Mouse (Mus musculus) stomach, postnatal 0 days (tissue): ENCODE results near the gene Endou. TPM values are rescaled to one million over a fixed set of nuclear protein-coding genes. Genes with fewer than 3 reads are reported as not detected.

ENCODE experiments used
- ATAC-seq: fragments of 200-750 bp; cut with Nextera tagmentation; 2 replicates; pipeline ENCODE4 v1.8.0; 2017; ENCODE audit not compliant: low FRiP score, low TSS enrichment
- DNase-seq: peaks from one replicate; pipeline ENCODE4 v3.0.0-alpha.2; 2016; ENCODE audit warnings: low spot score
- H3K27ac ChIP-seq: fragments of 300-500 bp; sonication (generic); replicated peaks from 2 replicates; pipeline ENCODE4 v1.5.1; 2014; ENCODE audit warnings: mild to moderate bottlenecking, control low read depth
- H3K27me3 ChIP-seq: fragments of 300-500 bp; sonication (generic); 2 replicates; pipeline ENCODE4 v1.6.1; 2014; ENCODE audit warnings: low read length; ENCODE audit not compliant: control insufficient read depth, insufficient read depth
- H3K36me3 ChIP-seq: fragments of 300-500 bp; sonication (generic); 2 replicates; pipeline ENCODE4 v1.6.1; 2014; ENCODE audit warnings: low read length, mixed read lengths; ENCODE audit not compliant: control insufficient read depth, insufficient read depth
- H3K4me1 ChIP-seq: fragments of 300-500 bp; sonication (generic); replicated peaks from 2 replicates; pipeline ENCODE4 v1.6.1; 2014; ENCODE audit warnings: antibody characterized with exemption; ENCODE audit not compliant: control insufficient read depth, insufficient read depth
- H3K4me2 ChIP-seq: fragments of 300-500 bp; sonication (generic); replicated peaks from 2 replicates; pipeline ENCODE4 v1.6.1; 2014; ENCODE audit warnings: low read depth, mild to moderate bottlenecking, control low read depth, moderate library complexity
- H3K4me3 ChIP-seq: fragments of 300-500 bp; sonication (generic); 2 replicates; pipeline ENCODE4 v1.5.1; 2014; ENCODE audit warnings: low read depth, low read length, control low read depth
- H3K9ac ChIP-seq: fragments of 300-500 bp; sonication (generic); 2 replicates; pipeline ENCODE4 v1.6.1; 2014; ENCODE audit warnings: mild to moderate bottlenecking, low read length, control low read depth, mixed read lengths
- H3K9me3 ChIP-seq: fragments of 300-500 bp; sonication (generic); 2 replicates; pipeline ENCODE4 v1.6.1; 2016; ENCODE audit warnings: low read length; ENCODE audit not compliant: control insufficient read depth
- CTCF ChIP-seq: IDR thresholded peaks from 2 replicates; pipeline ENCODE4 v1.5.1; 2016; ENCODE audit warnings: antibody characterized with exemption, low read depth, mild to moderate bottlenecking, moderate library complexity
- EP300 ChIP-seq: optimal IDR thresholded peaks from 2 replicates; pipeline ENCODE3; 2016; ENCODE audit warnings: antibody characterized with exemption
- WGBS: fragments of 180-500 bp; shearing (Covaris S2); extraction: QIAGEN DNeasy Blood & Tissue Kit; methylation state at CpG from one replicate; pipeline ENCODE4 v1.1.7; 2014; 5-methylcytosine and 5-hydroxymethylcytosine counted together
- polyA plus RNA-seq: library from polyadenylated mRNA; unstranded; fragments of >200 nt; fragmentation: Nextera tagmentation; extraction: Ambion mirVana; gene quantifications from 2 replicates; pipeline ENCODE4 v1.2.1, GENCODE M21; 2015

Endou gene
- polyA plus RNA-seq, 1 experiment from 2014 or later, result 37.0 TPM

GRCm38 (mm10) chr15:97752491-97752890 is 21.4 kb upstream of the Endou start:
- H3K4me2 ChIP-seq, result no peak overlapping the region
- H3K4me1 ChIP-seq, result no peaks in the 10 kb centered on the region
- H3K27me3 ChIP-seq, result no peaks in the 10 kb centered on the region
- H3K4me3 ChIP-seq, result no peak overlapping the region
- TF ChIP-seq EP300, result no peak
- TF ChIP-seq CTCF, result no peak
- no peak for DNase-seq
- H3K9me3 ChIP-seq, result no peaks in the 10 kb centered on the region
- no peaks in the 10 kb centered on the region for H3K36me3 ChIP-seq
- ATAC-seq, result no peak
- no peak overlapping the region for H3K27ac ChIP-seq
- H3K9ac ChIP-seq, result no peak overlapping the region
- WGBS, result 85% methylated on average over 5 of the region's 5 CpGs

GRCm38 (mm10) chr15:97751676-97752075 is 20.5 kb upstream of the Endou start:
- no peaks in the 10 kb centered on the region for H3K4me1 ChIP-seq
- 77% methylated on average over 2 of the region's 2 CpGs for WGBS
- TF ChIP-seq CTCF (peak; percentile 69), EP300 (no peak)
- no peaks in the 10 kb centered on the region for H3K36me3 ChIP-seq
- no peak for ATAC-seq
- H3K4me2 ChIP-seq, result no peak overlapping the region
- no peak overlapping the region for H3K27ac ChIP-seq
- no peak overlapping the region for H3K4me3 ChIP-seq
- DNase-seq, result peak; percentile 32
- H3K9me3 ChIP-seq, result no peaks in the 10 kb centered on the region
- no peak overlapping the region for H3K9ac ChIP-seq
- H3K27me3 ChIP-seq, result no peaks in the 10 kb centered on the region

- WGBS, result 19% methylated on average over 12 of the region's 12 CpGs
- no peaks in the 10 kb centered on the region for H3K27me3 ChIP-seq
- ATAC-seq (no peak; the same call in 1 of the 2 replicates), DNase-seq (peak; percentile 57)
- H3K4me2 ChIP-seq, result no peak overlapping the region
- 0 out of 2 replicates have a peak overlapping the region, but pooled peaks have one; percentile 18 for H3K9ac ChIP-seq
- no peak overlapping the region for H3K4me3 ChIP-seq
- no peak for TF ChIP-seq EP300
- TF ChIP-seq CTCF, result no peak
- no peaks in the 10 kb centered on the region for H3K9me3 ChIP-seq
- no peaks in the 10 kb centered on the region for H3K36me3 ChIP-seq
- H3K4me1 ChIP-seq, result no peaks in the 10 kb centered on the region
- no peak overlapping the region; the same call in 1 of the 2 replicates for H3K27ac ChIP-seq
These were observed 19.6 kb upstream of the Endou start for GRCm38 (mm10) chr15:97750697-97751096.

GRCm38 (mm10) chr15:97749841-97750240 is 18.7 kb upstream of the Endou start:
- WGBS, result 84% methylated on average over 13 of the region's 13 CpGs
- H3K36me3 ChIP-seq, result no peaks in the 10 kb centered on the region
- no peak overlapping the region for H3K9ac ChIP-seq
- no peak for DNase-seq
- H3K4me3 ChIP-seq, result no peak overlapping the region
- H3K4me2 ChIP-seq, result no peak overlapping the region
- no peak overlapping the region for H3K27ac ChIP-seq
- H3K4me1 ChIP-seq, result no peaks in the 10 kb centered on the region
- ATAC-seq, result no peak
- no peaks in the 10 kb centered on the region for H3K9me3 ChIP-seq
- H3K27me3 ChIP-seq, result no peaks in the 10 kb centered on the region
- no peak for TF ChIP-seq EP300
- no peak for TF ChIP-seq CTCF

GRCm38 (mm10) chr15:97749397-97749796 is 18.3 kb upstream of the Endou start:
- Histone ChIP-seq H3K4me3 (no peak overlapping the region), H3K9ac (no peak overlapping the region), H3K9me3 (no peaks in the 10 kb centered on the region), H3K27me3 (no peaks in the 10 kb centered on the region), H3K27ac (no peak overlapping the region), H3K4me2 (no peak overlapping the region), H3K4me1 (no peaks in the 10 kb centered on the region), H3K36me3 (no peaks in the 10 kb centered on the region)
- TF ChIP-seq EP300 (no peak), CTCF (no peak)
- WGBS, result 87% methylated on average over 9 of the region's 9 CpGs
- ATAC-seq (no peak), DNase-seq (no peak)

- Histone ChIP-seq H3K4me2 (no peak overlapping the region), H3K27me3 (no peaks in the 10 kb centered on the region), H3K9ac (no peak overlapping the region), H3K36me3 (no peaks in the 10 kb centered on the region), H3K4me1 (no peaks in the 10 kb centered on the region), H3K27ac (no peak overlapping the region), H3K4me3 (no peak overlapping the region), H3K9me3 (no peaks in the 10 kb centered on the region)
- no peak for DNase-seq
- ATAC-seq, result no peak
- 89% methylated on average over 4 of the region's 4 CpGs for WGBS
- TF ChIP-seq EP300, result no peak
- TF ChIP-seq CTCF, result no peak
These were observed 17.8 kb upstream of the Endou start for GRCm38 (mm10) chr15:97748964-97749363.
